Mouse (Mus musculus) embryonic facial prominence, embryonic 15.5 days (tissue): Measurements from ENCODE around the gene Mdp1. TPM values are rescaled to one million over a fixed set of nuclear protein-coding genes. Genes with fewer than 3 reads are reported as not detected.
A peak's percentile ranks its signal among the peaks of the same experiment; 100 is the strongest.

Experiments used
- ATAC-seq: fragments of 200-750 bp; cut with Nextera tagmentation; 2 replicates; pipeline ENCODE4 v1.8.0; 2017; ENCODE audit warnings: low read depth, moderate TSS enrichment; ENCODE audit not compliant: insufficient number of reproducible peaks, low FRiP score, low TSS enrichment
- H3K27ac ChIP-seq: fragments of 300-500 bp; sonication (generic); replicated peaks from 2 replicates; pipeline ENCODE4 v1.5.1; 2015; ENCODE audit warnings: mild to moderate bottlenecking, inconsistent platforms
- H3K27me3 ChIP-seq: fragments of 300-500 bp; sonication (generic); 2 replicates; pipeline ENCODE4 v1.6.1; 2015; ENCODE audit warnings: inconsistent platforms
- H3K36me3 ChIP-seq: fragments of 300-500 bp; sonication (generic); 2 replicates; pipeline ENCODE4 v1.6.1; 2015; ENCODE audit warnings: mild to moderate bottlenecking, inconsistent platforms
- H3K4me1 ChIP-seq: fragments of 300-500 bp; sonication (generic); 2 replicates; pipeline ENCODE4 v1.6.1; 2015; ENCODE audit warnings: inconsistent platforms
- H3K4me2 ChIP-seq: fragments of 300-500 bp; sonication (generic); replicated peaks from 2 replicates; pipeline ENCODE4 v1.6.1; 2015; ENCODE audit warnings: mild to moderate bottlenecking, inconsistent platforms
- H3K4me3 ChIP-seq: fragments of 300-500 bp; sonication (generic); replicated peaks from 2 replicates; pipeline ENCODE4 v1.5.1; 2015; ENCODE audit warnings: mild to moderate bottlenecking, inconsistent platforms
- H3K9ac ChIP-seq: fragments of 300-500 bp; sonication (generic); 2 replicates; pipeline ENCODE4 v1.6.1; 2015; ENCODE audit warnings: inconsistent platforms
- H3K9me3 ChIP-seq: fragments of 300-500 bp; sonication (generic); replicated peaks from 2 replicates; pipeline ENCODE4 v1.6.1; 2016; ENCODE audit warnings: inconsistent platforms
- WGBS: fragments of 180-500 bp; shearing (Covaris S2); methylation state at CpG from one replicate; pipeline ENCODE4 v1.1.7; 2015; 5-methylcytosine and 5-hydroxymethylcytosine counted together
- polyA plus RNA-seq: library from polyadenylated mRNA; unstranded; fragments of >200 nt; fragmentation: Nextera tagmentation; extraction: Ambion mirVana; gene quantifications from 2 replicates; pipeline ENCODE4 v1.2.1, GENCODE M21; 2015

The Mdp1 gene
- polyA plus RNA-seq, 1 experiment from 2014 or later = 57.4 TPM

GRCm38 (mm10) chr14:55642679-55643059 is 17.6 kb downstream of the Mdp1 start:
- H3K27ac ChIP-seq = peak overlapping the region; percentile 90
- peak overlapping the region; percentile 91 for H3K9ac ChIP-seq
- H3K4me3 ChIP-seq = peak overlapping the region; percentile 92
- H3K4me2 ChIP-seq = peak overlapping the region; percentile 54
- no peaks in the 10 kb centered on the region for H3K9me3 ChIP-seq
- H3K4me1 ChIP-seq = peaks cover 21% of the 10 kb centered on the region
- no peaks in the 10 kb centered on the region for H3K27me3 ChIP-seq
- WGBS = 17% methylated on average over 8 of the region's 8 CpGs
- peaks cover 43% of the 10 kb centered on the region for H3K36me3 ChIP-seq
- peak; percentile 48 for ATAC-seq

- Histone ChIP-seq H3K4me1 (peaks cover 21% of the 10 kb centered on the region), H3K27me3 (no peaks in the 10 kb centered on the region), H3K27ac (no peak overlapping the region), H3K9ac (no peak overlapping the region), H3K4me3 (no peak overlapping the region), H3K9me3 (no peaks in the 10 kb centered on the region), H3K36me3 (peaks cover 53% of the 10 kb centered on the region), H3K4me2 (no peak overlapping the region)
- WGBS = 92% methylated on average over 13 of the region's 13 CpGs
- no peak for ATAC-seq
Observed at GRCm38 (mm10) chr14:55641291-55641690, 19.0 kb downstream of the Mdp1 start.

GRCm38 (mm10) chr14:55640816-55641215 is 19.5 kb downstream of the Mdp1 start:
- no peak overlapping the region for H3K4me2 ChIP-seq
- no peak for ATAC-seq
- no peaks in the 10 kb centered on the region for H3K9me3 ChIP-seq
- no peak overlapping the region for H3K4me3 ChIP-seq
- H3K4me1 ChIP-seq = peaks cover 21% of the 10 kb centered on the region
- WGBS = 94% methylated on average over 14 of the region's 14 CpGs
- H3K27me3 ChIP-seq = no peaks in the 10 kb centered on the region
- no peak overlapping the region for H3K27ac ChIP-seq
- peaks cover 55% of the 10 kb centered on the region for H3K36me3 ChIP-seq
- no peak overlapping the region for H3K9ac ChIP-seq

GRCm38 (mm10) chr14:55637795-55638194 is 22.5 kb downstream of the Mdp1 start, which contains the start of gene Gm49378:
Gm49378 (minus strand) TSS chr14:55637895.
- H3K9me3 ChIP-seq = no peaks in the 10 kb centered on the region
- no peak within 1 kb of the TSS for H3K27ac ChIP-seq
- no peak within 1 kb of the TSS for H3K4me2 ChIP-seq
- H3K4me1 ChIP-seq = peaks cover 24% of the 10 kb centered on the region
- H3K9ac ChIP-seq = no peak within 1 kb of the TSS
- no peak within 1 kb of the TSS for H3K4me3 ChIP-seq
- H3K27me3 ChIP-seq = no peaks in the 10 kb centered on the region
- H3K36me3 ChIP-seq = peaks cover 70% of the 10 kb centered on the region
- WGBS = 96% methylated on average over 9 of the region's 9 CpGs
- no peak for ATAC-seq

GRCm38 (mm10) chr14:55635523-55636007 is 24.7 kb downstream of the Mdp1 start, which contains the start of gene Ipo4:
Ipo4 (minus strand) TSS chr14:55635957.
- ATAC-seq = peak; percentile 91
- H3K9me3 ChIP-seq = no peaks in the 10 kb centered on the region
- peaks cover 18% of the 10 kb centered on the region for H3K4me1 ChIP-seq
- H3K9ac ChIP-seq = peak within 1 kb of the TSS; percentile 31
- peak within 1 kb of the TSS; percentile 84 for H3K27ac ChIP-seq
- H3K4me2 ChIP-seq = peak within 1 kb of the TSS; percentile 77
- H3K4me3 ChIP-seq = peak within 1 kb of the TSS; percentile 61
- WGBS = 2% methylated on average over 33 of the region's 33 CpGs
- no peaks in the 10 kb centered on the region for H3K27me3 ChIP-seq
- H3K36me3 ChIP-seq = peaks cover 80% of the 10 kb centered on the region

GRCm38 (mm10) chr14:55634874-55635522 is 25.3 kb downstream of the Mdp1 start:
- WGBS = 3% methylated on average over 23 of the region's 23 CpGs
- peaks cover 81% of the 10 kb centered on the region for H3K36me3 ChIP-seq
- peak overlapping the region; percentile 77 for H3K4me2 ChIP-seq
- no peaks in the 10 kb centered on the region for H3K9me3 ChIP-seq
- H3K27ac ChIP-seq = peak overlapping the region; percentile 84
- H3K4me1 ChIP-seq = peaks cover 18% of the 10 kb centered on the region
- no peaks in the 10 kb centered on the region for H3K27me3 ChIP-seq
- H3K4me3 ChIP-seq = peak overlapping the region; percentile 61
- ATAC-seq = peak; percentile 17
- peak overlapping the region; percentile 31 for H3K9ac ChIP-seq

GRCm38 (mm10) chr14:55629312-55629711 is 31.0 kb downstream of the Mdp1 start:
- Histone ChIP-seq H3K4me3 (no peak overlapping the region), H3K27me3 (no peaks in the 10 kb centered on the region), H3K9me3 (no peaks in the 10 kb centered on the region), H3K36me3 (peaks cover 97% of the 10 kb centered on the region), H3K4me2 (no peak overlapping the region), H3K4me1 (peaks cover 11% of the 10 kb centered on the region), H3K27ac (no peak overlapping the region), H3K9ac (no peak overlapping the region)
- ATAC-seq = no peak
- WGBS = 41% methylated on average over 5 of the region's 5 CpGs

GRCm38 (mm10) chr14:55628077-55628827 is 32.1 kb downstream of the Mdp1 start:
- H3K36me3 ChIP-seq = peaks cover 87% of the 10 kb centered on the region
- H3K4me3 ChIP-seq = no peak overlapping the region
- H3K27ac ChIP-seq = no peak overlapping the region
- H3K27me3 ChIP-seq = no peaks in the 10 kb centered on the region
- H3K9ac ChIP-seq = no peak overlapping the region
- no peak overlapping the region for H3K4me2 ChIP-seq
- 0 out of 2 replicates have a peak, but pooled peaks cover 4% of the 10 kb centered on the region for H3K4me1 ChIP-seq
- 91% methylated on average over 27 of the region's 27 CpGs for WGBS
- H3K9me3 ChIP-seq = no peaks in the 10 kb centered on the region
- ATAC-seq = no peak

GRCm38 (mm10) chr14:55618486-55619195 is 41.7 kb downstream of the Mdp1 start:
- 42% methylated on average over 22 of the region's 22 CpGs for WGBS
- H3K4me3 ChIP-seq = no peak overlapping the region
- H3K27me3 ChIP-seq = no peaks in the 10 kb centered on the region
- H3K4me1 ChIP-seq = no peaks in the 10 kb centered on the region
- H3K36me3 ChIP-seq = no peaks in the 10 kb centered on the region
- no peak overlapping the region for H3K27ac ChIP-seq
- H3K9me3 ChIP-seq = no peaks in the 10 kb centered on the region
- H3K9ac ChIP-seq = no peak overlapping the region
- peak overlapping the region; percentile 22 for H3K4me2 ChIP-seq
- no peak for ATAC-seq

GRCm38 (mm10) chr14:55617822-55618221 is 42.5 kb downstream of the Mdp1 start, which contains the start of gene Rec8:
Rec8 (plus strand) TSS chr14:55618037.
- Histone ChIP-seq H3K36me3 (no peaks in the 10 kb centered on the region), H3K9me3 (no peaks in the 10 kb centered on the region), H3K27ac (no peak within 1 kb of the TSS), H3K4me2 (peak within 1 kb of the TSS; percentile 22), H3K27me3 (no peaks in the 10 kb centered on the region), H3K9ac (no peak within 1 kb of the TSS), H3K4me3 (no peak within 1 kb of the TSS), H3K4me1 (no peaks in the 10 kb centered on the region)
- ATAC-seq = peak; percentile 70; the same call in 1 of the 2 replicates
- 25% methylated on average over 21 of the region's 21 CpGs for WGBS

GRCm38 (mm10) chr14:55616844-55617243 is 43.5 kb downstream of the Mdp1 start:
- no peaks in the 10 kb centered on the region for H3K27me3 ChIP-seq

More at GRCm38 (mm10) chr14:55616844-55617243, 43.5 kb downstream of the Mdp1 start:
- ATAC-seq = no peak
- no peak overlapping the region for H3K4me3 ChIP-seq
- no peak overlapping the region for H3K4me2 ChIP-seq
- no peaks in the 10 kb centered on the region for H3K4me1 ChIP-seq
- no peaks in the 10 kb centered on the region for H3K36me3 ChIP-seq
- no peak overlapping the region for H3K9ac ChIP-seq
- no peaks in the 10 kb centered on the region for H3K9me3 ChIP-seq
- whole genome bisulfite sequencing = 83% methylated on average over 2 of the region's 2 CpGs
- H3K27ac ChIP-seq = no peak overlapping the region
